Mouse (Mus musculus) heart, adult 18-20 months (tissue): ENCODE measurements around the gene Krt14. TPM values are rescaled to one million over a fixed set of nuclear protein-coding genes. Genes with fewer than 3 reads are reported as not detected.

Experiments
- DNase-seq, 2 experiments: peaks; one replicate each; pipeline ENCODE4 v3.0.0; 2021 to 2022; ENCODE audit warnings: mixed read lengths in 1 of 2
- total RNA-seq, 2 experiments: library from RNA; stranded (reverse); gene quantifications; 2 replicates each; pipeline ENCODE4 v1.2.3; 2021

The Krt14 gene
- total RNA-seq, 2 experiments from 2014 or later, result not detected

GRCm38 (mm10) chr11:100168071-100168470 lies 39.3 kb downstream of the Krt14 start:
- peak; percentile 18 to 46 for DNase-seq

- no peak for DNase-seq
Measured at GRCm38 (mm10) chr11:100164392-100164791, 43.0 kb downstream of the Krt14 start.

GRCm38 (mm10) chr11:100157908-100158477 lies 49.4 kb downstream of the Krt14 start:
- no peak for DNase-seq

GRCm38 (mm10) chr11:100157331-100157730 lies 50.0 kb downstream of the Krt14 start:
- DNase-seq, result no peak

GRCm38 (mm10) chr11:100155497-100156255 lies 51.7 kb downstream of the Krt14 start:
- DNase-seq, result peak; percentile 9 to 23

Other genes starting within 250 kb of the Krt14 start
- gene Krtap29-1, start 228.5 kb downstream of the Krt14 start, total RNA-seq, result not detected
- gene Krtap16-1, start 221.0 kb downstream of the Krt14 start, total RNA-seq, result not detected
- not detected for gene Krtap17-1, start 213.6 kb downstream of the Krt14 start, total RNA-seq
- not detected for gene Krt33a, start 191.3 kb downstream of the Krt14 start, total RNA-seq
- not detected for gene Krt33b, start 177.7 kb downstream of the Krt14 start, total RNA-seq
- not detected for gene Krt34, start 166.0 kb downstream of the Krt14 start, total RNA-seq
- not detected for gene Krt31, start 157.0 kb downstream of the Krt14 start, total RNA-seq
- not detected for gene Krt32, start 119.3 kb downstream of the Krt14 start, total RNA-seq
- gene Krt35, start 111.3 kb downstream of the Krt14 start, total RNA-seq, result not detected
- gene Krt36, start 101.9 kb downstream of the Krt14 start, total RNA-seq, result not detected
- gene Krt13, start 86.0 kb downstream of the Krt14 start, total RNA-seq, result not detected
- gene Krt15, start 71.6 kb downstream of the Krt14 start, total RNA-seq, result 1 to 10 TPM in 1 of 2 experiments, not detected in 1; 1.4 TPM
- 1 to 10 TPM; 4.0 to 9.1 TPM for gene Krt19, start 58.9 kb downstream of the Krt14 start, total RNA-seq
- not detected for gene Krt9, start 14.3 kb downstream of the Krt14 start, total RNA-seq
- gene Krt16, start 41.4 kb upstream of the Krt14 start, total RNA-seq, result not detected
- under 1 TPM in 1 of 2 experiments, not detected in 1; 0.31 TPM for gene Krt17, start 53.5 kb upstream of the Krt14 start, total RNA-seq
- gene Krt42, start 62.3 kb upstream of the Krt14 start, total RNA-seq, result not detected
- 1,000 to 10,000 TPM; 1,847 to 1,982 TPM for gene Eif1, start 112.3 kb upstream of the Krt14 start, total RNA-seq
- not detected for gene Gast, start 126.9 kb upstream of the Krt14 start, total RNA-seq
- 1 to 10 TPM; 1.8 to 1.9 TPM for gene Hap1, start 148.6 kb upstream of the Krt14 start, total RNA-seq
- 100 to 1,000 TPM; 208 to 239 TPM for gene Jup, start 190.2 kb upstream of the Krt14 start, total RNA-seq
- 10 to 100 TPM; 13.2 to 15.2 TPM for gene P3h4, start 207.3 kb upstream of the Krt14 start, total RNA-seq
- gene Fkbp10, start 208.1 kb upstream of the Krt14 start, total RNA-seq, result 1 to 10 TPM; 7.2 to 7.4 TPM
- 10 to 100 TPM; 17.9 to 24.7 TPM for gene Nt5c3b, start 234.3 kb upstream of the Krt14 start, total RNA-seq
- gene Klhl10, start 234.4 kb upstream of the Krt14 start, total RNA-seq, result under 1 TPM; 0.60 to 0.95 TPM